Mouse (Mus musculus): ENCODE results near the gene Sec24a.
"Not testable (repeated sequence)": the region's sequence is repeated elsewhere in the genome, so short reads cannot be mapped to it uniquely, and the experiment has no call there.

Sec24a gene

DNA sequence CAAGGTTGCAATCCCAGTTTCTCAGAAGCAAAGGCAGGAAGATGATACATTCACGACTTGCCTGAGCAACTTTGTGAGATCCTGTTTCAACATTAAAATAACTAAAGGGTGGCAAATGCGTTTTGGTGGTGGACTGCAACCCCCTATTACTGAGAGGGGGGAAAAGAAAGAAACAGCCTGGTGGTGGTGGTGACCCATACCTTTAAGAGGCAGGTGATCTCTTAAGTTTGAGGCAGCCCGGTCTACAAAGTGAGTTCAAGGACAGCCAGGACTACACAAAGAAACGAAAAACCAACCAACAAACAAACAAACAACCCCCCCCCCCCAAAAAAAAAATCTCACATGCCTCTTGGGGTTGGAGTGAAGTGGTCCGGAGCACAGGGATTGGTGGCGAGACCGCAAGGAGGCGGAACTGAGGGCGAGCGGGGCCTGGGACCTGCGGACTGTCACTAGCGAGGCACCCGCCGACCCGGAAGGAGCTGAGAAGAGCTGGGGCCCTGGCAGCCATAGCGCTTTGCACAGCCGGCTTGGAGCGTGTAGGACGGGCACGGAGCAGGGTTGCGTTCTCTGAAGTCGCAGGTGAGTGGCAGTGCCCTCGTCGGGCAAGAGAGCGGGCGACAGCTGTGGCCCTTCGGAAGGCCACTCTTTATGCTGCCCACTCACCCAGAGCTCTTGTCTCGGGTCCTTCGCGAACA is at the start of gene Sec24a, which contains the start of gene Sar1b:
Gene Sec24a (minus strand): TSS at position 422 of the 695 bp plus-strand sequence.
Gene Sar1b (plus strand): TSS at position 475 of the 695 bp plus-strand sequence.
- peak; percentile 64 to 85 for DNase-seq (ENCODE audit: low spot score in 2 of 2)

GRCm38 (mm10) chr11:51812022-51812546 is 48.6 kb upstream of the Sec24a start:
- DNase-seq (ENCODE audit: low spot score in 2 of 2), result no peak

- DNase-seq (ENCODE audit: low spot score in 2 of 2), result no peak
Observed at GRCm38 (mm10) chr11:51811230-51811629, 47.8 kb upstream of the Sec24a start.

DNA sequence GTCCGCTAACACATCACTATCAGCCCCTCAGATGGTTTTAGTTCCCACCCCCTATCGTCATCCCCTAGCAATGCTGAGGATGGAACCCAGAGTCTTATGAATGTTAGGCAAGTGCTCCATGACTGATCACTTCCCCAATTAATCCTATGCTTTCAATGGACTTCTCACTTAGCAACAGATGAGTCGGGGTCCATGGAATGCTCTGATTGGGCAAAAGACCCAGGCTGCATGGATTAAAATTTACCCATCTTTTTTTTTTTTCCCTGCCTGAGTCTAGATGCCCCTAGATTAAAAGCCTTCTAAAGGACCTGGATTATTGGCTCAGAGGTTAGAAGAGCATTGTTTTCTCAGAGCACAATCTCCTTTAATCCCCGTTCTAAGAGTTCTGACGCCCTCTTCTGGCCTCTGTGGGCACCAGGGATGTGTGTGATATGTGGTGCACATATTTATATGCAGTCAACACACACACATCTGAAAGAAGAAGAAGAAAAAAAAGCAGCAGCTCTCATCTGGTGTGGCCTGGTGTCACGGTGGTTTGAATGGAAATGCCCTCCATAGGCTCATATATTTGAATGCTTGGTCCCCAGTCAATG is 46.3 kb upstream of the Sec24a start:
- no peak for DNase-seq (ENCODE audit: low spot score in 2 of 2)

DNA sequence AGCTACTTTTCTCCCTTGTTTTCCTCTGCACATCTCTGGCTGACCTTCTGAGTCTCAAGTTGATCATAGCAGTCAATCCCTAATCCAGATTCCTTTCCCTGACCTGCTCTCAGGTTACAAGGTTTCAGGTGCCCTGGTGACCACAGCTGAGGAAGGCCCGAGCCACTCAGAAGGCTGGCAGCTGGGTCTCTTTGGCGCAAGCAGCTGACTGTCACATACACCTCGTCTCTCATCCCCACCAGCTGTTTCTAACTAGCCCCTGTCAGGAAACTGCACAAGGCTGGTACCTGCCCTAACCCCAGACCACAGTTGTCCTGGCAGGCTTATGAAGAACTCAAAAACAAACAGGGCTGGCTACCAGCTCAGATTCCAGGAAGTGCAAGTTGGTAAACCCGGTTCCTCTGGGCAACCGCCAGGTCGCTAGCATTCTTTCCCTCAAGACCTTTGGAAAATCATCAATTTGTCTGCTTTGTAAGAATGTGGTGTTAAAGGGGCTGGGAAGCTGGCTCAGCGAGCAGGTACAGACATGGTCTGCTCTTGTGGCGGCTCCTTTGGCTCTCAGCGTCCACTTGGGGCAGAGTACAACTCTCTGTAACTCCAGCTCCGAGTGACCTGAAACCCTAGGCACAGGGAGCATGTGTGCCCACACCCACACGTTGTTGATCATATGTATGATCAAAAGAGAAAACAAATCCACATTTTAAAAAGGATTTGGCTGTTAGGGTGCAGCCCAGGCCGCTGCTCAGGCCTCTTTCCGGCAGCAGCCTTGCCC is 43.9 kb upstream of the Sec24a start:
- no peak for DNase-seq (ENCODE audit: low spot score in 2 of 2)

DNA sequence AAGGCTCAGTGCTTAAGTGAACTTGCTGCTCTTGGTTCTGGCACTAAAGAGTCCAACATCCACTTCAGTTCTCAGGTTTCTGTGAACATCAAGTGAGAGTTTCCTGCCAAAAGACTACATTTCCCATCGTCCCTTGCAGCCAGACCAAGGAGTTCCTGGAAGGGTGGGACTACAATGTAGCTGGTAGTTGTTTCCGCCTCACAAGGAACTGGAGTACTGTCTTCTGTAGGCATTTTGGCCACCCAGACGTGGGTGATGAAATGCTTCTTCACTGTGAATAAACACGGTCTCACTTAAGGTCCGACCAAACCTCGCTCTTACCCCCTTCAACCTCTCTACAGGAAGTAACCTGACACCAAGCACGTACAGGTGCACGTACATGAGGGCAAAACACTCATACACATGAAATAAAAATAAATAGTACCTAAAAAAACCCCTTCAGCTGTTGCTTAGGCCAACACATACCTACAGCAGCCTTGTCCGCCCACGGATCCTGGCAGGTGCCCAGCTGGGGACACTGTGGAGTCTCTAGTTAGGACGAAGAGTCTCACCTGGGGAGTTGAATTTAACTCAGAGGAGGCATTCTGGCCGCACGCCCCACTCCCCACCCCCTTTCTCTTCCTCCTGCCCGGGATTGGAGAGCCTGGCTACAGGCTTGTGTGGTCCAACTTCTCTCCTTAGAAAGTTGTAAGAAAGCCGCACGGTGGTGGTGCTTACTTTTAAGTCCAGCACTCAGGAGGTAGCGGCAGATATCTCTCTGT is 42.0 kb upstream of the Sec24a start:
- peak in 1 of 2 experiments; percentile 62 for DNase-seq (ENCODE audit: low spot score in 2 of 2)

GRCm38 (mm10) chr11:51800634-51801325 is 37.3 kb upstream of the Sec24a start:
- DNase-seq (ENCODE audit: low spot score in 2 of 2), result peak in 1 of 2 experiments; percentile 1

DNA sequence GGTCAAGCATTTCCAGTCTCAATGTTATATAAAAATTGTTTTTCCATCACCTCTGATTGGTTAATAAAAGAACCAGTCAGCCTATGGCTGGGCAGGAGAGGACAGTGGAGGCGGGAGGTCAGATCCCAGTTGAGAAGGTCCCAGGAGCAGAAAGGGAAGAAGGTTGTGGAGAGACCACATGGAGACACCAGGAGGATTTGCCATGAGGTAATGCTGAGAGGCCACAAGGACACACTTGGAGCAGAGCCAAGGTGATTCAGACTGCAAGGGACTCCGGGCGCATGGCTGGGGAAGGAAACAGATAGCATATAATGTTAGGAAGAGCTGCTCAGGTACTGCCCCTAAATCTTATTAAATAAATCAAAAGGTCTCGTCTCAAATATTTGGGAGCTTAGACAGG is 32.8 kb upstream of the Sec24a start:
- no peak for DNase-seq (ENCODE audit: low spot score in 2 of 2)

GRCm38 (mm10) chr11:51790662-51791061 is 27.2 kb upstream of the Sec24a start:
- no peak for DNase-seq (ENCODE audit: low spot score in 2 of 2)

DNA sequence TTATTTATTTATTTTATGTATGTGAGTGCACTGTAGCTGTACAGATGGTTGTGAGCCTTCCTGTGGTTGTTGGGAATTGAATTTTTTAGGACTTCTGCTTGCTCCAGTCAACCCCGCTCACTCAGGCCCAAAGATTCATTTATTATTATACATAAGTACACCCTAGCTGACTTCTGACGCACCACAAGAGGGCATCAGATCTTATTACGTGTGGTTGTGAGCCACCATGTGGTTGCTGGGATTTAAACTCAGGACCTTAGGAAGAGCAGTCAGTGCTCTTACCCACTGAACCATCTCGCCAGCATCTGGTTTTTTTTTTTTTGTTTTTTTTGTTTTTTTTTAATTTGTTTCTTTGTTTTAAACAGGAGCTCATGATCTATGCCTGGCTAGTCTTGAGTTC is 26.3 kb upstream of the Sec24a start:
- not testable (repeated sequence) for DNase-seq (ENCODE audit: low spot score in 2 of 2)

- DNase-seq (ENCODE audit: low spot score in 2 of 2), result peak in 1 of 2 experiments; percentile 34
Observed at GRCm38 (mm10) chr11:51785926-51786325, 22.5 kb upstream of the Sec24a start.

GRCm38 (mm10) chr11:51782721-51783120 is 19.3 kb upstream of the Sec24a start:
- DNase-seq (ENCODE audit: low spot score in 2 of 2), result no peak

- DNase-seq (ENCODE audit: low spot score in 2 of 2), result no peak
Observed at GRCm38 (mm10) chr11:51780773-51781267, 17.4 kb upstream of the Sec24a start.

- DNase-seq (ENCODE audit: low spot score in 2 of 2), result no peak
Observed at GRCm38 (mm10) chr11:51777478-51777877, 14.0 kb upstream of the Sec24a start.

DNA sequence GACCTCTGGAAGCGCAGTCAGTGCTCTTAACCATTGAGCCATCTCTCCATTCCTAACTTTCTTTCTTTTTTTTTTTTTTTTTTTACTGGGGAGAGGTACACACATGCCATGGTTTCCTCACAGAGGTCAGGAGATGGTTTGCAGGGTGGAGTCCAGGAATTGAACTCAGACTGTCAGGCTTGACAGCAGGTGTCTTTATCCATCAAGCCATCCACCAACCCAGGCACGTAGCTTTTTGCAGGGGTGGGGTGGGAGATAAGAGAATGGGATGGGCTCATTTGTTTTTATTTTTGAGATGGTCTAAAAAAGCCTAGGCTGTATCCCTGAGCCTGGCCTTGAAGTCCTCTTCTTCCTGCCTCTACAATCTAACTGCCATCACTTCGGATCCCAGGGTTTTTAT is 12.1 kb upstream of the Sec24a start:
- no peak for DNase-seq (ENCODE audit: low spot score in 2 of 2)

DNA sequence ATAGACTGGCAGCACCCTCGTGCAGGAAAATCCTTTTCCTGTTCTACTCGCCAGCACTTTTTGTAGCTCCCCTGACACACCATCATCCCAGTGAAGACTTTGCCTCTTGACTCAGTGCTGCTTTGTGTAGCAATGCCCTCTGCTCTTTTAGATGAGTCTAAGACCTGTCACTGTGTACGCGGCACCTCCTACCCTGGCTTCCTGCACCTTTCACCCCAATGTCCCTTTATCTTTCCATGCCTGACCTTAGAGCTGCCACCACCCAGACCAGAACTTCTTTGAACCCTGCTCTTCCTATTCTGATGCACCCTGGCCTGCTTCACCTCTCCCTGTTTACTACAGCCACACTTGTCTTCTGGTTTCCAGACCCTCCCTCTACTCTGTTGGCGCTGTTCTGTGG is 4.9 kb upstream of the Sec24a start:
- no peak for DNase-seq (ENCODE audit: low spot score in 2 of 2)

GRCm38 (mm10) chr11:51767579-51768220 is 4.3 kb upstream of the Sec24a start:
- no peak for DNase-seq (ENCODE audit: low spot score in 2 of 2)

GRCm38 (mm10) chr11:51764816-51765215 is 1.4 kb upstream of the Sec24a start:
- DNase-seq (ENCODE audit: low spot score in 2 of 2), result no peak

GRCm38 (mm10) chr11:51763955-51764354 is 521 bp upstream of the Sec24a start:
- DNase-seq (ENCODE audit: low spot score in 2 of 2), result no peak

DNA sequence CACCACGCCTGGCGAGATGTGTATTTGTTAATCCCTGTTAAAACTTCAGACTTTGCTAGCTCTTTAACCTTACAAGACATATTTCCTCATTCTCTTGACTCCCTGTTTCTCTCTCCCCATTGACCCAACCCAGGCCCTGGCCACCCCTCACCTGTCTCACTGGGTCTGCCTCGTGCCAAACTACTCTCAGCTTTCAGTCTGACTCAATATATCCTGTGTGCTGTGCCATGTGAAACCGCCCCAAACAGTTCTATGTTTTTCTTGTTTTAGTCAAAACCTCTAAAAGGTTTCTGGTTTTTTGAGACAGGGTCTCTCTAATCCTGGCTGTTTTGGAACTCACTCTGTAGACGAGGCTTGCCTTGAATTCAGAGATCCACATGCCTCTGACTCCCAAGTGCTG is 2.2 kb downstream of the Sec24a start:
- DNase-seq (ENCODE audit: low spot score in 2 of 2), result no peak

Measured in cerebellum, postnatal 4 days (tissue).